Mouse (Mus musculus) frontal cortex, postnatal 10 days (tissue): ENCODE measurements around the gene Odf4.
"Not testable (repeated sequence)": the region's sequence is repeated elsewhere in the genome, so short reads cannot be mapped to it uniquely, and the experiment has no call there.

Experiments used
- DNase-seq, 2 experiments: peaks; one replicate each; pipeline ENCODE4 v3.0.0; 2022; ENCODE audit warnings: low spot score in 2 of 2, mixed read lengths in 1 of 2

Gene Odf4

GRCm38 (mm10) chr11:68946806-68947440 is 20.0 kb upstream of the Odf4 start:
- DNase-seq, result peak in 1 of 2 experiments; percentile 45

DNA sequence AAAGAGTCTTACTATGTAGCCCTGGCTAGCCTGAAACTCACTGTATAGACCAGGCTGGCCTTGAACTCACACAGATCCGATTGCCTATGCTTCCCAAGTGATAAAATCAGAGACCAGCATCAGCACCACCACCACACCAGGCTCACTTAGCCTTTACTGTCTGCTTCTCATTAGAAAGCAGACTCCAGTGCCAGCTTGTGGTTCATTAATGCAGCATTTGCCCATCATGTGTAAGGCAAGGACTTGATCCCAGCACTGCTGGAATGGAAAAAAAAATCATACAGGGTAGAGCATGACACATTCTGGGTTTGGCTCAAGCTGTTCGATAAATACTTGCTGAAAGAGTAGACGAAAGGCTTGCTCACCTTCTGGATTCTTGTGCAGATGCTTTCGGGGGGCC is 19.1 kb upstream of the Odf4 start:
- no peak for DNase-seq

GRCm38 (mm10) chr11:68945245-68945644 is 18.4 kb upstream of the Odf4 start:
- no peak for DNase-seq

DNA sequence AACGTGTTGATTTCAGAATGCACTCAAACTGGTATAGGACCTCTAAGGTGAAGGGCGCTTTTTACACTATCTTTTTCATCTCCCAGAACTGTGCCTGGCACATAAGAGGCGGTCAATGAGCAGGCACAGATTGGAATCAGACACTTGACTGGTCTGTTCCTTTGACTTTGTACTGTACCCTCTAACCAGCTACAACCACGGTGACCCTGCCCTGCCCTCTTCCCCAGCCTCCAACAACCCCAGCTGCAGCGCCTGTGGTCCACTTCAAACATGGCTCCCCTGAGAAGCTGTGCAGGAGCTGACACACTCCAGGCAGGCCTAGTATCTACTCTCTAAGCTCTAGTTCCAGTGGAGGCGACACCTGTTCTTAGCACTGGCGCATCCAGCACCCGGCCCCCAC is 15.8 kb upstream of the Odf4 start:
- no peak for DNase-seq

DNA sequence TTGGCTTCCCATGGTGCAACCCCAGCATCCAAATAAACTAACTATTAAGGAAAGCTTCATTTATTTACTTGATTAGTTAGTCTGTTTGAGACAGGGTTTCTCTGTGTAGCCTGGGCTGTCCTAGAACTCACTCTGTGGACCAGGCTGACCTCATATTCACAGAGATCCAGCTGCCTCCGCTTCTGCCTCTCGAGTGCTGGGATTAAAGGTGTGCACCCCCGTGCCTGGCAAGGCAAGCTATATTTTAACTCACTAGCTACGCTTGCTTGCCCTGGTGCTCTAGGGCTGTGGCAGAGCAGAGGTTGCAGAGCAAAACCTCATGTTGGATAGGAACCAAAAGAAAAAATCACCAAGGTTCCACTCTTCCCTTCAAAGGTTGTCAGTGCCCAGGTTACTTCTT is 13.6 kb upstream of the Odf4 start:
- no peak for DNase-seq

GRCm38 (mm10) chr11:68939451-68940304 is 12.8 kb upstream of the Odf4 start:
- DNase-seq, result peak; percentile 84 to 85

- DNase-seq, result not testable (repeated sequence)
These were observed 10.1 kb upstream of the Odf4 start for GRCm38 (mm10) chr11:68936951-68937350.

GRCm38 (mm10) chr11:68933885-68934507 is 7.1 kb upstream of the Odf4 start:
- DNase-seq, result no peak

DNA sequence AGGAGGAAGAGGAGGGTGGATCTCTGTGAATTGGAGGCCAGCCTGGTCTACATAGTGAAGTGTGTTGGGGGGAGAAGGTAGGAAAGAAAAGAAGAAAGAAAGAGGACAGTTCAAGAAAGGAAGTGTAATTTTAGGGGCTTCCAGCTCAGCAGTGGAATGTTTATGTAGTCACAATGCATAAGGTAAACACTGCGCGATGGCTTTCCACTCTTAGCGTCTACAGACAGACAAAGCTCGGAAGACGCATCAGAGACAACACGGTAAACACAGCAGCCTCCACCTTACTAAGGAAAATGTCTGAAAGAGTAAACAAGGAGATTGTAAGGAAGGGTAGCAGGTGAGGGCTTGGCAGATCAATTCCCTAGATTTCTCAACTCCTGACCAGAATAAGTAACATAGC is 3.1 kb upstream of the Odf4 start:
- DNase-seq, result no peak

GRCm38 (mm10) chr11:68924749-68925148 is 2.1 kb downstream of the Odf4 start:
- no peak for DNase-seq

DNA sequence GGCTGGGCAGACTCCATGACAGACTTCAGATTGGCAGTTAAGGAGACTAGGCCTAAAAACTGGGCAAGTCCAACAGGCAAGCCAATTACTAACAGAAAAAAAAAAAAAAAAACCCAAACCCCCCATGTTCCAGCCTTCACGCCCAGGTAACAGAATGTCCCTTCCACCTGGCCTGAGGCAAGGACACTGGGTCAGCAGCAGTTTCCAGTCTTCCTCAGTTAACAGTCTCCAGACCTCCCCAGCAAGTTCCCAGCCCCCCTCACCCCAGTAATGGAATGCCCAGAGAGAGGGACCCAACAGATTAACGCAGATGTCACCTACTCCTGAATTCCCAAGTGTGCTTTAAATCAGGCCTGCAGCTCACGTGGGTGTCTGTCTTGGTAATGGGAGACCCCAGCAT is 3.7 kb downstream of the Odf4 start:
- no peak for DNase-seq

- no peak for DNase-seq
These were observed 12.3 kb downstream of the Odf4 start for GRCm38 (mm10) chr11:68914566-68914965.

DNA sequence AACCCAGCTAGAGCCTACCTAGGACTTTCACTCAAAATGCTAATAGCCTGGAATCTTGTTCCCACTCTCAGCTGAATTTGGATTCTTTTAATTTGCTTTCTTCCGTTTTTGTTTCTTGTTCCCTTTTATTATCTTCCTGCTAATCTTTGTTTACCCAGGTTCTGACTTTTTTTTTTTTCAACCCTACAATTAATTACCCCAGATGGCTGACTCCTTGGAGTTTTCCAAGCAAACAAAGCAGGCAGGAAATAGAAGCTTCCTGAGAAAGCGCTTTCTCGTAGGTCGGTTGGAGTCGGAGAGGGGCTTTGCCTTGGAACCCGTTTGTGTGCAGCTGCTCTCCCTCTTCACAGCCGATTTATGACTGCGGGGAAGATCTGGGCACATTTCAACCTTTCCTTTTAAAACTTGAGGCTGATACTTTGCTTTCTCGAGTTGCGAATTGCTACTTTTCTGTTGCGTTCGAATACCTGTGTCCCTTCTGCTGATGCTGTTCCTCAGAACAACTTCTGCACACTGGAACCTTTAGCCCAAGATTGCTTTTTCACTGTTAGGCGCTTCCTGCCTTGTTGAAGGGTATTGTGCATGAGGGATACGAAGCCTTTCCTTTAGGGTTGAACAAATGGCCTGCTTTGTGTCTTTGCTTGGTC is 15.2 kb downstream of the Odf4 start:
- DNase-seq, result no peak

DNA sequence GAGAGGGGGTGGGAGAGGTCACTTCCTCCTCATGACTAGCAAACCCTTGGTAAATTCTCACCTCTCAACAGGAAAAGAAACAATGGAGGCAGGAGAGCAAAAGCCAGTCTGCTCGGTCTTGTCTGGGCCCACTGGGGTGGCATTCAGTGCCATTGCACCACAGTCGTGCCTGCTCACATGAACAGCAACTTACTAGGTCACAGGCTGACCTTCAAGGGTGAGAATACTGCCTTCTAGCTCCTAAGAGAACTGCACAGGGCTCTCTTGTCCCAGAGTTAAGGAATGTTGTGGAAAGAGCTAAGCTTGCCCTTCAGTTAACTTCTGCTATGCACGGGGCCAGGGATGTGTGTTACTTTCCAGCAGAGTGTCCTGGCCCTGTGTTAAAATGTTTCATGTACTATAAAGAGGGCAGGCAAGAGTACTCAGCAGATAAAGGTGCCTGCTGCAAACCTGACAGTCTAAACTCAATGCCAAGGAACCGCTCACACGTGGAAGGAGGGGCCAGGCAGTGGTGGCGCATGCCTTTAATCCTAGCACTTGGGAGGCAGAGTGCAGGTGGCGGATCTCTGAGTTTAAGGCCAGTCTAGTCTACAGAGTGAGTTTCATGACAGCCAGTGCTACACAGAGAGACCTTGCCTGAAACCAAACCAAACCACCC is 17.9 kb downstream of the Odf4 start:
- DNase-seq, result no peak

- DNase-seq, result no peak
These were observed 19.6 kb downstream of the Odf4 start for GRCm38 (mm10) chr11:68907251-68907650.

DNA sequence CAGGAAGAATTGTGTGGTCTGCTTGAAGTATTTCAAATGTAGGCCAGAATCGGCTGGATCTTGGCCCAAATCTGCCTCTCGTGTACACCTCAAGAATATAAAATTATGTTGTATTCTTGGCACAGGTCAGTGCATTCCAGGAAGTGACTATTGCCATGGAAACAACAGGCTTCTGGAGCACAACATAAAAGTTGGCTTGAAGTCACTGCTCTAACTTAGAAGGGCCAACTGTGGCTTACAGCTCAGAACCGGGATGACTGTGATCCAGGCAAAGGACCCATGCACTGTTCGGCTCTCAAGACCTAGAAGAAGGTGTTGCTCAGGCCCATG is 20.5 kb downstream of the Odf4 start:
- no peak for DNase-seq

GRCm38 (mm10) chr11:68905665-68906460 is 21.0 kb downstream of the Odf4 start:
- DNase-seq, result no peak

DNA sequence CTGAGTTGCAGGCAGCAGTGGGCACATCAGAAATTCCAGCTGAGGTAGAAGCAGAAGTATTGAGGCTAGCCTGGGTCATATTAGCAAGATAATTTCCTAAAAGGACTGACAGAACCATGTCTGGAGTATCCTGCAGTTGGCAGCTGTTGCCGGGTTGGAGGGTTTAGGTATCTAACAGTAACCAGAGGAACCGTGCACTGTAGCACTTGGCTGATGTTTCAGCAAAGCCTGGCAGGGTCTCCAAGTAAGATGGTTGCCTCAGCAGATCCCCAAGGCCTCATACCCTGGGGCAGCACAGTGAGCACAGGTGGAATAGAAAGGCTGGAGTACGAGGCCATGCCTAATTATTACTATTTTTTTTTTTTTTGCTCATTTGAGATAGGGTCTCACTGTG is 21.7 kb downstream of the Odf4 start:
- DNase-seq, result no peak

DNA sequence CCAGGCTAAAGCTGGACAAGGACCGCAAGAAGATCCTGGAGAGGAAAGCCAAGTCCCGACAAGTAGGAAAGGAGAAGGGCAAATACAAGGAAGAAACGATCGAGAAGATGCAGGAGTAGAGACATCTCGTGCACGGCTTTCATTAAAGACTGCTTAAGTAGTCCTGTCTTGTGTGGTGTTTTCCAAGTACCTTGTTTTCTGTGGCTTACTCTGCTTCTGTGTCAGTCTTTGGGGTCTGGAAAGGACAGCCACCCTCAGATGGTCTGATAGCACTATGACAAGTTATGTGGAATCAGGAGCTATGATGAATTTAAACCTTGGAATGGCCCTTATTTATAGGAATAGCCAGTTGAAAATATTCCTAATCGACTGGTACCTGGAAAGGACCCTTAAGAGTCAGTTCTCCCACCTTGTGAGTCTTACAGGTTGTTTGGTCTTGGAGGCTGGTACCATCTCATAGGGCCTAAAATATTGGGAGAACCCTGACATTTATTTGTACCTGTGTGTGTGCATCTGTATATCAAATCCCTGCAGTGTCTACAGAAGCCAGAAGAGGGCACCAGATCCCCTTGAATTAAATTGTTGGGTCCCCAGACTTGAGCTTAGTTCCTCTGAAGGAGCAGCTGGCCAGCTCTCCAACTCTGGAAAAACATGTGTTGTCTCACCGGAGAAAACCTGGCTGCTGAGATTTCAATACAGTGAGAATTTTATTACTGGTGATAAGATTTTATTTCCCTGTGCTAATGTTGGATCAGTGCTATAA is 22.3 kb downstream of the Odf4 start:
- DNase-seq, result peak in 1 of 2 experiments; percentile 70

DNA sequence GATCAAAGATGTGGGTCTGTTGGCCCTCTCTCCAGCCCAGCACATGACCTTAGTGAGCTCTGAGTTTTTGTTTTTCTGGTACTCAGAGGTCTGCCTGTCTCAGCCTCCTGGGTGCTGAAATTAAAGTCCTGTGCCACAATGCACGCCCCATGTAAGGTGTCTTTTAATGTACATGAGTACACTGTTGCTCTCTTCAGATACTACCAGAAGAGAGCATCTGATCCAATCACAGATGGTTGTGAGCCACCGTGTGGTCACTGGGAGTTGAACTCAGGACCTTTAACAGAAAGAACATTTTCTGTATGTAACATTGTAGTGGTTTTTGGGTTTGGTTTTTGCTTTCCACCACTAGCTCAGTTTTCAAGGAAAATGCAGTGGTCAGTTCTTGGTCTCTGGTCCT is 23.1 kb downstream of the Odf4 start:
- no peak for DNase-seq
